Mouse (Mus musculus): ENCODE measurements around the gene Ripk3. TPM values are rescaled to one million over a fixed set of nuclear protein-coding genes. Genes with fewer than 3 reads are reported as not detected.

Ripk3 gene
- polyA plus RNA-seq, 1 experiment from 2014 or later = 1.1 TPM

DNA sequence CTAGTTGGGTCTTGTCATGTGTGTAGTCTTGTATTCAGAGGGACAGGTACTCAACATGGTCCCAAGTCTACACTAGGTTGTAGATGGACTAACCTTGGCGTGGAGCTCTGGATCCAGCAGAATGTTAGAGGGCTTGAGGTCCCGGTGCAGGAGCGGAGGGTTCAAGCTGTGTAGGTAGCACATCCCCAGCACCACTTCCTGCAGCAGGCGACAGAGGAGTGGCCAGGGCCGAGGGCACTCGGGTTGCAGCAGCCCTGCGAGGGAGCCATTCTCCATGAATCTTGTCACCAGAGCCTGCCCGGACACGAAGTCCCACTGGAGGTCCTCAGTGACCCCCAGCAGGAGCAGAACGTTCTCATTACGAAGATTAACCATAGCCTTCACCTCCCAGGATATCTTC is 934 bp downstream of the Ripk3 start:
- 40% methylated on average over 11 of the region's 11 CpGs for WGBS
- no peak overlapping the region for H3K4me2 ChIP-seq (replicated peaks)
- no peak overlapping the region for H3K9ac ChIP-seq (replicated peaks)
- H3K9me3 ChIP-seq = no peaks in the 10 kb centered on the region
- no peak overlapping the region for H3K4me3 ChIP-seq
- H3K27me3 ChIP-seq = peaks cover 74% of the 10 kb centered on the region
- H3K36me3 ChIP-seq = no peaks in the 10 kb centered on the region
- H3K27ac ChIP-seq (replicated peaks) = no peak overlapping the region
- no peak for ATAC-seq (replicated peaks)
- H3K4me1 ChIP-seq = peaks cover 15% of the 10 kb centered on the region

- Histone ChIP-seq H3K4me2 (replicated peaks) (no peak overlapping the region), H3K4me3 (no peak overlapping the region), H3K9me3 (no peaks in the 10 kb centered on the region), H3K27me3 (peaks cover 82% of the 10 kb centered on the region), H3K36me3 (no peaks in the 10 kb centered on the region), H3K4me1 (peaks cover 15% of the 10 kb centered on the region), H3K27ac (replicated peaks) (no peak overlapping the region), H3K9ac (replicated peaks) (no peak overlapping the region)
- WGBS = 26% methylated on average over 6 of the region's 6 CpGs
- ATAC-seq (replicated peaks) = no peak
Measured at GRCm38 (mm10) chr14:55785195-55785594, 3.5 kb downstream of the Ripk3 start.

- H3K27ac ChIP-seq (replicated peaks) = no peak within 1 kb of the TSS; the same call in 1 of the 2 replicates
- peaks cover 15% of the 10 kb centered on the region for H3K4me1 ChIP-seq
- peak within 1 kb of the TSS; percentile 26 for H3K4me3 ChIP-seq
- H3K9me3 ChIP-seq = no peaks in the 10 kb centered on the region
- H3K9ac ChIP-seq (replicated peaks) = peak within 1 kb of the TSS; percentile 10; the same call in 1 of the 2 replicates
- H3K27me3 ChIP-seq = peaks cover 73% of the 10 kb centered on the region
- no peaks in the 10 kb centered on the region for H3K36me3 ChIP-seq
- 3% methylated on average over 13 of the region's 13 CpGs for WGBS
- ATAC-seq (replicated peaks) = no peak
- H3K4me2 ChIP-seq (replicated peaks) = peak within 1 kb of the TSS; percentile 41
Measured at GRCm38 (mm10) chr14:55783958-55784235, 4.8 kb downstream of the Ripk3 start, which contains the start of gene Adcy4. TSS of gene Adcy4 (minus strand) at chr14:55784095.

DNA sequence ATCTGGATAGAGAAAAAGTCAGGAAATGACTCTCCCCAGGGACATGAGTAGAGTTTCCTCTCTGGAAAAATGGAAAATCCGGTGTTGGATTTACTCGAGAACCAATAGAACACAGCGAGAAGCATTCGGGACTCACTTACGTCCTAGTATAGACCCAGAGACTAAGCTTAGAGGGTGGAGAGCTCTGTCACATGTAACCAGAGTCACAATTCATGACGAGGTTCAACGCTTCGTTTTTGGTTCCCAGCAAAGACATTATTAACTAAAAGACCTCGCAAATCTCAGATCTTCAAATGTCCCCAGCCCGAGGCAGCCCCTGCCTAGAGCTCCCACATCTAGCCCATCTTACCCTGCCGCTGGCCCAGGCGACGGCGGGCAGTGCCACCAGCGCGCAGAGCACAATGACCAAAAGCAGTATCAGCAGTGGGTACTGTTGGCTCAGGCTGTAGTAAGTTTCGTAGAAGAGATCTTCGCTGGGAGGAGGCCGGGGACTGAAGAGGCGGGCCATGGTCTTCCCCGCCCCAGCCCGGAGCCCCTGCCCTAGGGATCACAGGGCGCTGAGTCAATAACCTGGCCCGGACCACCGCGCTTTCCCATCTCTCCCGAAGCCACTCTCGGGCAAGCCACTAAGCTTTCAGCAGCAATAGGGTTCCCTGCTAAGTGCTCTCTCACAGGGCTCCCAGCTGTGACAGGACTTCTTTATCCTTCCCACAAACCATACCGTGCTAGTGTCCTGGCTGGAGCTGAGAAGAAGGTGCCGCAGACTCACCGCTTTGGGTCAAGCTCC is 5.3 kb downstream of the Ripk3 start:
- H3K9me3 ChIP-seq = no peaks in the 10 kb centered on the region
- 3% methylated on average over 31 of the region's 31 CpGs for WGBS
- H3K9ac ChIP-seq (replicated peaks) = peak overlapping the region; percentile 10; the same call in 1 of the 2 replicates
- H3K4me3 ChIP-seq = peak overlapping the region; percentile 26
- no peak for ATAC-seq (replicated peaks)
- H3K36me3 ChIP-seq = no peaks in the 10 kb centered on the region
- peak overlapping the region; percentile 41 for H3K4me2 ChIP-seq (replicated peaks)
- H3K27ac ChIP-seq (replicated peaks) = no peak overlapping the region; the same call in 1 of the 2 replicates
- H3K4me1 ChIP-seq = peaks cover 14% of the 10 kb centered on the region
- H3K27me3 ChIP-seq = peaks cover 68% of the 10 kb centered on the region

DNA sequence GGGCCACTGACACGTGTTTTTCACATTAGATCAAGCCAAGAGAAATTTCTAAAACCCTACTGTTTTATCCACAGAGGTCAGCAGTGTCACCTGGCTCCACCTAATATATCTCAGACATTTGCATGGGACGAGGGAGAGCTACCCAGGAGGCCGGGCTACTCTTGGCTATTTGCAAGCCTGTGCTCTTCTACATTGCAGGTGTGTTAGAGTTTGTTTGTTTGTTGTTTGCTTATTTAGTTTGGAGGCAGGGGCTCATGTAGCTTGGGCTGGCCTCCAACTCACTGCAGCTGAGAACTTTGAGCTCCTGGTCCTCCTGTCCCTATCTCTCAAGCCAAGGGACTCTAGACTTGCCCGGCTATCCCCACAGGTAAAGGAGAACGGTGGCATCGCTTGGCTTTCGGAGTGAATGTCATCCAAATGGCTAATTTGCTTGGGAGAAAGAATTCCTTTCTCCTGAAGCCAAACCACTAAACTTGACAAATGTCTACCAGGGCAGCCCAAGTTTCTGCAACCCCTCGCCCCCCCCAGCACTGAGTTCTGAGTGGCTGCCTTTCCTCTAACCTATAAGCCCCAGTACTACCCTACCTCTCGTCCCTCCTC is 6.2 kb downstream of the Ripk3 start:
- no peak overlapping the region for H3K4me2 ChIP-seq (replicated peaks)
- peaks cover 59% of the 10 kb centered on the region for H3K27me3 ChIP-seq
- H3K4me1 ChIP-seq = peaks cover 12% of the 10 kb centered on the region
- H3K9ac ChIP-seq (replicated peaks) = no peak overlapping the region
- no peak for ATAC-seq (replicated peaks)
- H3K4me3 ChIP-seq = no peak overlapping the region
- WGBS = 52% methylated on average over 9 of the region's 9 CpGs
- no peaks in the 10 kb centered on the region for H3K36me3 ChIP-seq
- H3K9me3 ChIP-seq = no peaks in the 10 kb centered on the region
- H3K27ac ChIP-seq (replicated peaks) = no peak overlapping the region

- Histone ChIP-seq H3K4me3 (0 out of 2 replicates have a peak overlapping the region, but pooled peaks have one; percentile 9), H3K9me3 (no peaks in the 10 kb centered on the region), H3K36me3 (no peaks in the 10 kb centered on the region), H3K27ac (replicated peaks) (no peak overlapping the region), H3K9ac (replicated peaks) (no peak overlapping the region), H3K4me1 (peaks cover 12% of the 10 kb centered on the region), H3K4me2 (replicated peaks) (peak overlapping the region; percentile 28), H3K27me3 (peaks cover 48% of the 10 kb centered on the region)
- peak; percentile 70 for ATAC-seq (replicated peaks)
- WGBS = 15% methylated on average over 14 of the region's 14 CpGs
Measured at GRCm38 (mm10) chr14:55781310-55781709, 7.4 kb downstream of the Ripk3 start.

DNA sequence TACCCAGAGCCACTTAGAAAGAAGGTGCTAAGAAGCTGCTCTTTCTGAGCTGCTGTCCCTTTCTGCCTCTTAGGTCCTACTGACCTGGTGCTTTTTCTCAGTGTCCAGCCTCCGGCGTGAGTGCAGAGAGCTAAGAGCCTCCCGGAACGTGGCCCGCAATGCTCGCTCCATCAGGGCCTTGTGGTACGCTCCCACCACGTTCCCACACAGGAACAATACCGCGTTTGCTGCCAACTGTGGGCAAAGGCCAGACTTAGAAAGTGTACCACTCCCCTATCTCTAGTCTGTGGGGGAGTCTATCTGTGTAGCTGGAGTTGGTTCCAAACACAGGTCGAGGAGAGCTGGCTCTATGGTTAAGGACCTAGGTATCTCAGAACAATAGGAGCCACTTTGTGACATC is 7.9 kb downstream of the Ripk3 start:
- Histone ChIP-seq H3K27me3 (peaks cover 43% of the 10 kb centered on the region), H3K9me3 (no peaks in the 10 kb centered on the region)
- 82% methylated on average over 11 of the region's 11 CpGs for WGBS

GRCm38 (mm10) chr14:55779656-55780055 is 9.0 kb downstream of the Ripk3 start:
- Histone ChIP-seq H3K27me3 (peaks cover 33% of the 10 kb centered on the region), H3K9me3 (no peaks in the 10 kb centered on the region), H3K4me1 (peaks cover 12% of the 10 kb centered on the region), H3K4me2 (replicated peaks) (no peak overlapping the region), H3K36me3 (no peaks in the 10 kb centered on the region), H3K27ac (replicated peaks) (no peak overlapping the region), H3K9ac (replicated peaks) (no peak overlapping the region), H3K4me3 (no peak overlapping the region)
- ATAC-seq (replicated peaks) = no peak
- WGBS = 74% methylated on average over 16 of the region's 16 CpGs

More for the DNA sequence above, 7.9 kb downstream of the Ripk3 start:
- Histone ChIP-seq H3K9ac (replicated peaks) (no peak overlapping the region), H3K4me3 (no peak overlapping the region), H3K4me1 (peaks cover 12% of the 10 kb centered on the region), H3K36me3 (no peaks in the 10 kb centered on the region), H3K4me2 (replicated peaks) (no peak overlapping the region), H3K27ac (replicated peaks) (no peak overlapping the region)
- no peak for ATAC-seq (replicated peaks)

GRCm38 (mm10) chr14:55778686-55779085 is 10.0 kb downstream of the Ripk3 start:
- Histone ChIP-seq H3K4me3 (no peak overlapping the region), H3K36me3 (no peaks in the 10 kb centered on the region), H3K27me3 (peaks cover 23% of the 10 kb centered on the region), H3K27ac (replicated peaks) (no peak overlapping the region), H3K4me1 (peaks cover 7% of the 10 kb centered on the region), H3K9me3 (no peaks in the 10 kb centered on the region), H3K4me2 (replicated peaks) (no peak overlapping the region), H3K9ac (replicated peaks) (no peak overlapping the region)
- no peak for ATAC-seq (replicated peaks)
- 92% methylated on average over 15 of the region's 15 CpGs for WGBS

DNA sequence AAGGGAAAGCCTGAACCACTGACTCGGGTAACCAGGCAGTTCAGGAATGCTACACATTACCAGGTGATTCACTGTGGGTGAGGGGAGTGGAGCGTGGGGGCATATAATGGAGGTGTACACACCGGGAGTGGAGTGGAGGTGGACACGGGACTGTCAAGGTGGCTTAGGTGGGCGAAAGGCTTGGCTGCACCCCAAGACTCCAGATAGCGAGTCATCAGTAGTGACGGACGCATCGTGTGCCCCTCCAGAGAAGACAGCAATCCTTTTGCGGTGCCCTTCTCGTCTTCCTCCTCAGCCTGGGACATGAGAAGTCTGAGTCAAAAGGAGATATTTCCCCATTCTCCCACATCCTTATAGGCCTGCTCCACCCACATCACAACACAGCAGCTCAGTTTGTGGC is 10.9 kb downstream of the Ripk3 start:
- H3K4me3 ChIP-seq = no peak overlapping the region
- no peak overlapping the region for H3K9ac ChIP-seq (replicated peaks)
- H3K27me3 ChIP-seq = peaks cover 15% of the 10 kb centered on the region
- 89% methylated on average over 11 of the region's 11 CpGs for WGBS
- H3K4me1 ChIP-seq = no peaks in the 10 kb centered on the region
- H3K4me2 ChIP-seq (replicated peaks) = no peak overlapping the region
- H3K27ac ChIP-seq (replicated peaks) = no peak overlapping the region
- no peak for ATAC-seq (replicated peaks)
- H3K36me3 ChIP-seq = no peaks in the 10 kb centered on the region
- no peaks in the 10 kb centered on the region for H3K9me3 ChIP-seq

DNA sequence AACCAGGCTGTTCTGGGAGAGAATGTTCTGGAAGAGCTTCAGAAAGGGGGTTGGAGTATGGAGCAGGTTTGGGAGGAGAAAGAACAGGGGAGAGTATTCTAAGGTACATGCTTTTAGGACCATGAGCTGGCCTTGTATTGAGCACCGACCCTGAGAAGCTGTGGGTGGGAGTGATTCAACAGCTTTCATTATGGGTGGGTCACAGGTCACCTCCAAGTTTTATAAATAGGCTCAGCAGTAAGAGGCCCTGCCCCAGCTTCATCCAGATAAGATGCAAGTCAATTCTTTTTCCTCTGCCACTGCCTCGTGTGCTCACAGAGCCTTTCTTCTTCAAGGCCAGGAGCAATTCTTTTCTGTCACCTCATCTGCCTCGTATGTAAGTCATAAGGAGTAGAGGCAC is 11.5 kb downstream of the Ripk3 start:
- H3K9ac ChIP-seq (replicated peaks) = no peak overlapping the region
- no peak overlapping the region for H3K4me2 ChIP-seq (replicated peaks)
- peaks cover 8% of the 10 kb centered on the region for H3K27me3 ChIP-seq
- 57% methylated on average over 3 of the region's 3 CpGs for WGBS
- no peak overlapping the region for H3K27ac ChIP-seq (replicated peaks)
- H3K36me3 ChIP-seq = no peaks in the 10 kb centered on the region
- no peaks in the 10 kb centered on the region for H3K9me3 ChIP-seq
- no peak for ATAC-seq (replicated peaks)
- H3K4me1 ChIP-seq = no peaks in the 10 kb centered on the region
- no peak overlapping the region for H3K4me3 ChIP-seq

DNA sequence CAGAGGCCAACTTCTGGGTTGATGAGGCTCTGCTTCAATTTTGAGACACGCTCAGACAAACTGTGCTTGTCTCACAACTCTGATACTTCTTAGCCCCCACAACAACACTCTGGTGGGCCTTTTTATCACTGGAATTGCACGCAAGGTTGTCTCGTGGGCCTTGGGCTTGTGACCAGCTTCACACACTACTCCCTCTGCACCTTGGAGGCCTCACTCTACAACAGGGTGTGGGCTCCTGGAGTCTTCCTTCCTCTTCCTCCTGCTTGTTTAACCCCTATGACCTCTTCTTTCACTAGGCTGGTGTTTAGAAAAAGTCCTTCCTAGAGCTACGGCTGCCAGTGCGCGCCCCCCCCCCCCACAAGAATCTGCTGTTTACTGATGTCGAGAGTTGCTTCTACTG is 12.0 kb downstream of the Ripk3 start:
- H3K4me1 ChIP-seq = no peaks in the 10 kb centered on the region
- H3K4me3 ChIP-seq = no peak overlapping the region
- no peak for ATAC-seq (replicated peaks)
- no peak overlapping the region for H3K4me2 ChIP-seq (replicated peaks)
- 81% methylated on average over 7 of the region's 7 CpGs for WGBS
- no peaks in the 10 kb centered on the region for H3K9me3 ChIP-seq
- H3K9ac ChIP-seq (replicated peaks) = no peak overlapping the region
- no peak overlapping the region for H3K27ac ChIP-seq (replicated peaks)
- no peaks in the 10 kb centered on the region for H3K36me3 ChIP-seq
- peaks cover 4% of the 10 kb centered on the region for H3K27me3 ChIP-seq

Data from forebrain, embryonic 15.5 days (tissue).